Mouse (Mus musculus): ENCODE data around the gene Pstk. TPM values are rescaled to one million over a fixed set of nuclear protein-coding genes. Genes with fewer than 3 reads are reported as not detected.
A peak's percentile ranks its signal among the peaks of the same experiment; 100 is the strongest.
"Not testable (repeated sequence)": the region's sequence is repeated elsewhere in the genome, so short reads cannot be mapped to it uniquely, and the experiment has no call there.

Pstk gene
- polyA plus RNA-seq, 1 experiment from 2014 or later, result 73.9 TPM

GRCm38 (mm10) chr7:131409988-131410385 lies 39.0 kb downstream of the Pstk start:
- peak overlapping the region; percentile 69 for H3K4me2 ChIP-seq (ENCODE audit: low read length)
- H3K36me3 ChIP-seq (ENCODE audit: control insufficient read depth, insufficient read depth, low read length), result no peaks in the 10 kb centered on the region
- DNase-seq (ENCODE audit: low spot score) (peak; percentile 78), ATAC-seq (replicated peaks; ENCODE audit: low FRiP score, low TSS enrichment, low read depth) (peak; percentile 57)
- H3K27me3 ChIP-seq (replicated peaks; ENCODE audit: control insufficient read depth, insufficient read depth, low read length), result no peaks in the 10 kb centered on the region
- 0% methylated on average over 38 of the region's 38 CpGs for WGBS
- H3K4me3 ChIP-seq (ENCODE audit: low read depth, low read length), result peak overlapping the region; percentile 98
- peak overlapping the region; percentile 96 for H3K9ac ChIP-seq (ENCODE audit: low read length)
- peak overlapping the region; percentile 48; the same call in 1 of the 2 replicates for H3K27ac ChIP-seq (ENCODE audit: low read depth)
- H3K4me1 ChIP-seq (replicated peaks; ENCODE audit: control insufficient read depth, insufficient read depth, low read length), result peaks cover 18% of the 10 kb centered on the region
- H3K9me3 ChIP-seq (ENCODE audit: control insufficient read depth, low read length), result no peaks in the 10 kb centered on the region

GRCm38 (mm10) chr7:131410416-131411058 lies 39.6 kb downstream of the Pstk start, which contains the start of the genes Ikzf5 and Acadsb:
Gene Ikzf5 (minus strand): TSS chr7:131410521.
Gene Acadsb (plus strand): TSS chr7:131410601.
- WGBS, result under 1% methylated on average over 42 of the region's 42 CpGs
- ATAC-seq (replicated peaks; ENCODE audit: low FRiP score, low TSS enrichment, low read depth) (peak; percentile 97), DNase-seq (ENCODE audit: low spot score) (peak; percentile 100)
- no peaks in the 10 kb centered on the region for H3K36me3 ChIP-seq (ENCODE audit: control insufficient read depth, insufficient read depth, low read length)
- H3K27me3 ChIP-seq (replicated peaks; ENCODE audit: control insufficient read depth, insufficient read depth, low read length), result no peaks in the 10 kb centered on the region
- H3K27ac ChIP-seq (ENCODE audit: low read depth), result peak within 1 kb of the TSS; percentile 54; the same call in 1 of the 2 replicates
- H3K4me2 ChIP-seq (ENCODE audit: low read length), result peak within 1 kb of the TSS; percentile 69
- H3K4me1 ChIP-seq (replicated peaks; ENCODE audit: control insufficient read depth, insufficient read depth, low read length), result peaks cover 18% of the 10 kb centered on the region
- peak within 1 kb of the TSS; percentile 96 for H3K9ac ChIP-seq (ENCODE audit: low read length)
- no peaks in the 10 kb centered on the region for H3K9me3 ChIP-seq (ENCODE audit: control insufficient read depth, low read length)
- peak within 1 kb of the TSS; percentile 98 for H3K4me3 ChIP-seq (ENCODE audit: low read depth, low read length)

DNA sequence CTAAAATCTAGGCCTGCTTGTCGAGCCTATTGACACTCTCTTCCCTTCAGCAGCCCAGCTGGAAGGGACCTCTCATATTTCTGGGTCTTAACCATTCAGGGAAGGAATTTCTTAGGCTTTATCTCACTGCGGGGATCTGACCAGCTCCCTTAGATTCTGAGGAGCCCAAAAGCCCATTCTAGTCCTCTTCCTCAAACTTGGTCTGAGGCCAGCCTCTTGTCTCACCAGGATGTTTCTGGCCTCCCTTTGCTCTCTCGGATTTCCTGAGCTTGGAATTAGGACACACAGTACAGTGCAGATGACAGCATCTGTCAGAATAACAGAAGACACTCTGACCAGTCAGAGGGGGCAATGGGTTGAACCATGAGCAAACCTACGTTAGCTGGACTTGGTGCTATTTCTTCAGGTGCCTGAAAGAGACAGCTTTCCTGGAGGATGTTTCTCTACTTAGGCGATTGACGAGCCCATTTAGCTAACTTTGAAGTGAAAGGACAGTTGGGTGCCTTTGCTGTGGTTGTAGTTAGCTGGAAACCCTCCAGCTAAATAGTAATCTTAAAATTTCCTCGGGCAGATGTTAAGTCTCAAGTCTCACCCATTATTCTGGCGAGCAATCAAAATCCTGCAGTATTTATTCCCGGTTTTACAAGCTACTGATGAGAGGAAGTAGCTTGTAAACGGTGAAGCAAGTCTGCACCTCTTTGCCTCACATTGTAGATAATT lies 40.4 kb downstream of the Pstk start:
- no peaks in the 10 kb centered on the region for H3K36me3 ChIP-seq (ENCODE audit: control insufficient read depth, insufficient read depth, low read length)
- peak overlapping the region; percentile 54; the same call in 1 of the 2 replicates for H3K27ac ChIP-seq (ENCODE audit: low read depth)
- 20% methylated on average over 10 of the region's 10 CpGs for WGBS
- no peak for ATAC-seq (replicated peaks; ENCODE audit: low FRiP score, low TSS enrichment, low read depth)
- peak overlapping the region; percentile 96 for H3K9ac ChIP-seq (ENCODE audit: low read length)
- H3K4me1 ChIP-seq (replicated peaks; ENCODE audit: control insufficient read depth, insufficient read depth, low read length), result peaks cover 18% of the 10 kb centered on the region
- no peaks in the 10 kb centered on the region for H3K27me3 ChIP-seq (replicated peaks; ENCODE audit: control insufficient read depth, insufficient read depth, low read length)
- peak overlapping the region; percentile 69 for H3K4me2 ChIP-seq (ENCODE audit: low read length)
- no peaks in the 10 kb centered on the region for H3K9me3 ChIP-seq (ENCODE audit: control insufficient read depth, low read length)
- peak; percentile 56 for DNase-seq (ENCODE audit: low spot score)
- H3K4me3 ChIP-seq (ENCODE audit: low read depth, low read length), result peak overlapping the region; percentile 98

- Histone ChIP-seq H3K4me1 (replicated peaks; ENCODE audit: control insufficient read depth, insufficient read depth, low read length) (peaks cover 18% of the 10 kb centered on the region), H3K4me2 (ENCODE audit: low read length) (peak overlapping the region; percentile 69), H3K4me3 (ENCODE audit: low read depth, low read length) (peak overlapping the region; percentile 98; the same call in 1 of the 2 replicates), H3K27me3 (replicated peaks; ENCODE audit: control insufficient read depth, insufficient read depth, low read length) (no peaks in the 10 kb centered on the region), H3K36me3 (ENCODE audit: control insufficient read depth, insufficient read depth, low read length) (no peaks in the 10 kb centered on the region), H3K9ac (ENCODE audit: low read length) (peak overlapping the region; percentile 96; the same call in 1 of the 2 replicates), H3K27ac (ENCODE audit: low read depth) (no peak overlapping the region), H3K9me3 (ENCODE audit: control insufficient read depth, low read length) (no peaks in the 10 kb centered on the region)
- WGBS, result 52% methylated on average over 2 of the region's 2 CpGs
- ATAC-seq (replicated peaks; ENCODE audit: low FRiP score, low TSS enrichment, low read depth), result no peak
- DNase-seq (ENCODE audit: low spot score), result no peak
These were observed 41.0 kb downstream of the Pstk start for GRCm38 (mm10) chr7:131411941-131412270.

DNA sequence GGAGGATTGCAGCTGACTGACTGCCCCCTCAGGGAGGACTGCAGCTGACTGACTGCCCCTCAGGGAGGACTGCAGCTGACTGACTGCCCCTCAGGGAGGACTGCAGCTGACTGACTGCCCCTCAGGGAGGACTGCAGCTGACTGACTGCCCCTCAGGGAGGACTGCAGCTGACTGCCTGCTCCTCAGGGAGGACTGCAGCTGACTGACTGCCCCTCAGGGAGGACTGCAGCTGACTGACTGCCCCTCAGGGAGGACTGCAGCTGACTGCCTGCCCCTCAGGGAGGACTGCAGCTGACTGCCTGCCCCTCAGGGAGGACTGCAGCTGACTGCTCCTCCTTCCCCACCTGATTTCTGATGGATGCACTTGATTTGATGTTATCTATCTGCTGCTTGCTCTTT lies 45.8 kb downstream of the Pstk start:
- not testable (repeated sequence) for ATAC-seq (replicated peaks; ENCODE audit: low FRiP score, low TSS enrichment, low read depth); H3K4me1 ChIP-seq (replicated peaks; ENCODE audit: control insufficient read depth, insufficient read depth, low read length); DNase-seq (ENCODE audit: low spot score); H3K36me3 ChIP-seq (ENCODE audit: control insufficient read depth, insufficient read depth, low read length); H3K4me3 ChIP-seq (ENCODE audit: low read depth, low read length); H3K9ac ChIP-seq (ENCODE audit: low read length); H3K27ac ChIP-seq (ENCODE audit: low read depth); H3K9me3 ChIP-seq (ENCODE audit: control insufficient read depth, low read length); H3K27me3 ChIP-seq (replicated peaks; ENCODE audit: control insufficient read depth, insufficient read depth, low read length); H3K4me2 ChIP-seq (ENCODE audit: low read length)

- H3K27me3 ChIP-seq (replicated peaks; ENCODE audit: control insufficient read depth, insufficient read depth, low read length), result no peaks in the 10 kb centered on the region
- no peaks in the 10 kb centered on the region for H3K9me3 ChIP-seq (ENCODE audit: control insufficient read depth, low read length)
- ATAC-seq (replicated peaks; ENCODE audit: low FRiP score, low TSS enrichment, low read depth) (no peak), DNase-seq (ENCODE audit: low spot score) (no peak)
- H3K4me3 ChIP-seq (ENCODE audit: low read depth, low read length), result no peak overlapping the region
- no peaks in the 10 kb centered on the region for H3K4me1 ChIP-seq (replicated peaks; ENCODE audit: control insufficient read depth, insufficient read depth, low read length)
- no peak overlapping the region for H3K27ac ChIP-seq (ENCODE audit: low read depth)
- H3K36me3 ChIP-seq (ENCODE audit: control insufficient read depth, insufficient read depth, low read length), result no peaks in the 10 kb centered on the region
- no peak overlapping the region for H3K9ac ChIP-seq (ENCODE audit: low read length)
- H3K4me2 ChIP-seq (ENCODE audit: low read length), result no peak overlapping the region
These were observed 46.7 kb downstream of the Pstk start for GRCm38 (mm10) chr7:131417605-131418004.

DNA sequence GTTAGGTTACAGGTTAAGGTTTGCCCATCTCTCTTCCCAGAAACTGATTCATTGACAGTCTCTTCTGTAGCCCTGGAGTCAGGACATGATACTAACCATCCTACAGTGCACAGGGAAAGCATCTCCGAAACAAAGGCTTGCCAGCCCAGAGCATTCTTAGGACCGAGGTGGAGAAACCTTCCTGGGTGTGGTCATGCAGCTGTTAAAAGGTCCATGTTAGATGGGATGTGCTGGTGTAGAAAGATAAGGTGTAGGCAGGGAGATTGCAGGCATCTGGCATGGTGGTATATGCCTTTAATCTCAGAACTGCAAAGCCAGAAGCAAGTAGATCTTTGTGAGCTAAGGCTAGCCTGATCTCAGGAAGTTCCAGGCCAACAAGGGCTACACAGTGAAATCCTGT lies 54.0 kb downstream of the Pstk start:
- H3K4me3 ChIP-seq (ENCODE audit: low read depth, low read length), result no peak overlapping the region
- peaks cover 30% of the 10 kb centered on the region for H3K36me3 ChIP-seq (ENCODE audit: control insufficient read depth, insufficient read depth, low read length)
- H3K27ac ChIP-seq (ENCODE audit: low read depth), result no peak overlapping the region
- no peak overlapping the region for H3K4me2 ChIP-seq (ENCODE audit: low read length)
- H3K9me3 ChIP-seq (ENCODE audit: control insufficient read depth, low read length), result no peaks in the 10 kb centered on the region
- DNase-seq (ENCODE audit: low spot score) (no peak), ATAC-seq (replicated peaks; ENCODE audit: low FRiP score, low TSS enrichment, low read depth) (no peak)
- 72% methylated on average over 2 of the region's 2 CpGs for WGBS
- no peaks in the 10 kb centered on the region for H3K4me1 ChIP-seq (replicated peaks; ENCODE audit: control insufficient read depth, insufficient read depth, low read length)
- H3K9ac ChIP-seq (ENCODE audit: low read length), result no peak overlapping the region
- no peaks in the 10 kb centered on the region for H3K27me3 ChIP-seq (replicated peaks; ENCODE audit: control insufficient read depth, insufficient read depth, low read length)

GRCm38 (mm10) chr7:131427331-131427730 lies 56.4 kb downstream of the Pstk start:
- no peak overlapping the region for H3K27ac ChIP-seq (ENCODE audit: low read depth)
- H3K4me3 ChIP-seq (ENCODE audit: low read depth, low read length), result no peak overlapping the region
- DNase-seq (ENCODE audit: low spot score), result no peak
- no peaks in the 10 kb centered on the region for H3K27me3 ChIP-seq (replicated peaks; ENCODE audit: control insufficient read depth, insufficient read depth, low read length)
- H3K9ac ChIP-seq (ENCODE audit: low read length), result no peak overlapping the region
- H3K4me2 ChIP-seq (ENCODE audit: low read length), result no peak overlapping the region
- peaks cover 48% of the 10 kb centered on the region for H3K36me3 ChIP-seq (ENCODE audit: control insufficient read depth, insufficient read depth, low read length)
- no peaks in the 10 kb centered on the region for H3K9me3 ChIP-seq (ENCODE audit: control insufficient read depth, low read length)
- no peaks in the 10 kb centered on the region for H3K4me1 ChIP-seq (replicated peaks; ENCODE audit: control insufficient read depth, insufficient read depth, low read length)
- WGBS, result 86% methylated on average over 5 of the region's 5 CpGs
- ATAC-seq (replicated peaks; ENCODE audit: low FRiP score, low TSS enrichment, low read depth), result no peak

Measured in intestine, embryonic 14.5 days (tissue).